ENCODE assay signal across 16 mouse cellular contexts in the genomic region with DNA sequence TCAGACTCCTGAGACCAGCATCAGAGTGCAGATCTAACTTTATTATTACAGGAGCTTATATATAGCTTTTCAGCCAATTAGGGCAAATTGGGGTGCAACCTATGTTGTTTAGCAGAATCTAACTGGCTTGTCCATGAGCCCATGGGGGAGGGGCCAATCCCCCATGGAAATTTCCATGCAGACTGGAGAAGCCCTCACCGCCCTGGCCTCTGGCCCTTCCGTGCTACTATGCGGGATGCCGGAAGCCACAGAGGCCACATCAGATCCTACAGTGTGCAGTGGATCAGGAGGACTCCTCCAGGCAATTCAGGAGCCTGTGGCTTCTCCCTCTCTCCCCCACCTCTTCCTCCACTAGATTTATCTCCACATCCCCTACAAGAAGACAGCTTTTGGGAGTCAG. TPM values are rescaled to one million over a fixed set of nuclear protein-coding genes. Genes with fewer than 3 reads are reported as not detected.
DNase-seq lines count a peak whose midpoint lies in the region; ATAC-seq lines count a peak whose summit lies in the region.
"Had no signal": no experiment of that assay in that cellular context is flagged by ENCODE, and none has a peak within 500 bp of the region (broad histone marks: within the 10 kb centered on the region; RNA-seq: fewer than 3 reads in every experiment).

No protein-coding gene starts in this region.

- peak; percentile 57 for DNase-seq in adrenal gland, postnatal 14 days
- no peak for DNase-seq in adrenal gland, postnatal 10 days
- peak; percentile 62 for DNase-seq in kidney, adult 11 months
- DNase-seq in MN1 (ENCODE audit: low spot score) = peak; percentile 40
- peak; percentile 63 to 80 for DNase-seq in kidney, postnatal 36 days
- no peak for DNase-seq in embryonic facial prominence, embryonic 10.5 days (ENCODE audit: low spot score)
- no peak for DNase-seq in left cerebral cortex, adult 9 months (ENCODE audit: low spot score in 2 of 2)
- DNase-seq: cerebellum, adult 18-20 months; gastrocnemius, postnatal 14 days; heart, postnatal 36 days; liver; right cerebral cortex, postnatal 4 days had no signal

- no peaks in the 10 kb centered on the region for H3K36me3 ChIP-seq in kidney, embryonic 14.5 days (ENCODE audit: control insufficient read depth, insufficient read depth, low read length)
- no peaks in the 10 kb centered on the region for H3K36me3 ChIP-seq in embryonic facial prominence, embryonic 10.5 days (replicated peaks)
- H3K36me3 ChIP-seq: forebrain, embryonic 12.5 days had no signal

- H3K4me2 ChIP-seq in kidney, embryonic 14.5 days (replicated peaks; ENCODE audit: low read depth, low read length) = no peak overlapping the region
- H3K4me2 ChIP-seq: forebrain, embryonic 12.5 days had no signal

- no peak overlapping the region for H3K9ac ChIP-seq in kidney, embryonic 14.5 days (ENCODE audit: low read depth, low read length)
- H3K9ac ChIP-seq: forebrain, embryonic 12.5 days had no signal

- peaks cover 22% of the 10 kb centered on the region for H3K4me1 ChIP-seq in kidney, embryonic 14.5 days (ENCODE audit: control insufficient read depth, insufficient read depth, low read length)
- H3K4me1 ChIP-seq in embryonic facial prominence, embryonic 10.5 days = peaks cover 28% of the 10 kb centered on the region

- no peak for ATAC-seq in kidney, embryonic 14.5 days (ENCODE audit: low FRiP score, low TSS enrichment)
- ATAC-seq: Patski had no signal

- no peaks in the 10 kb centered on the region for H3K9me3 ChIP-seq in kidney, embryonic 14.5 days (ENCODE audit: control insufficient read depth, low read length)
- no peaks in the 10 kb centered on the region for H3K9me3 ChIP-seq in embryonic facial prominence, embryonic 10.5 days
- H3K9me3 ChIP-seq: forebrain, embryonic 12.5 days had no signal

- H3K27me3 ChIP-seq in kidney, embryonic 14.5 days (ENCODE audit: control insufficient read depth, insufficient read depth, low read length) = no peaks in the 10 kb centered on the region
- H3K27me3 ChIP-seq in embryonic facial prominence, embryonic 10.5 days (replicated peaks; ENCODE audit: low read depth, poor library complexity, severe bottlenecking) = peaks cover 5% of the 10 kb centered on the region; the same call in 1 of the 2 replicates
- H3K27me3 ChIP-seq: forebrain, embryonic 12.5 days; Patski had no signal

- H3K27ac ChIP-seq in kidney, embryonic 14.5 days (ENCODE audit: low read depth, low read length) = no peak overlapping the region
- H3K27ac ChIP-seq in embryonic facial prominence, embryonic 10.5 days (replicated peaks) = no peak overlapping the region
- H3K27ac ChIP-seq: forebrain, embryonic 12.5 days had no signal

- no peak overlapping the region for H3K4me3 ChIP-seq in kidney, embryonic 14.5 days (ENCODE audit: low read length)
- no peak overlapping the region for H3K4me3 ChIP-seq in embryonic facial prominence, embryonic 10.5 days
- H3K4me3 ChIP-seq: forebrain, embryonic 12.5 days had no signal

- WGBS in kidney, embryonic 14.5 days = 43% methylated on average over 4 of the region's 4 CpGs
- 46% methylated on average over 4 of the region's 4 CpGs for WGBS in embryonic facial prominence, embryonic 10.5 days

RNA-seq across cellular contexts. Expression of a gene that starts 7.1 kb away (rescaled TPM):
- total RNA-seq in adrenal gland, postnatal 14 days (2021) = 103 and 113 TPM in 2 replicates
- total RNA-seq in adrenal gland, postnatal 10 days (2021) = 100 to 1,000 TPM; 118 to 141 TPM
- 37.0 and 39.2 TPM in 2 replicates for polyA plus RNA-seq in kidney, embryonic 14.5 days (2014; fragmentation: Nextera tagmentation; extraction: Ambion mirVana)
- polyA plus RNA-seq in embryonic facial prominence, embryonic 10.5 days (2016; fragmentation: Nextera tagmentation; extraction: Ambion mirVana) = 22.6 and 23.5 TPM in 2 replicates

RNA-seq across cellular contexts. Expression of a gene that starts 7.2 kb away (rescaled TPM):
- total RNA-seq in adrenal gland, postnatal 14 days (2021) = 356 and 366 TPM in 2 replicates
- 100 to 1,000 TPM; 321 to 332 TPM for total RNA-seq in adrenal gland, postnatal 10 days (2021)
- 128 and 197 TPM in 2 replicates for polyA plus RNA-seq in kidney, embryonic 14.5 days (2014; fragmentation: Nextera tagmentation; extraction: Ambion mirVana)
- polyA plus RNA-seq in embryonic facial prominence, embryonic 10.5 days (2016; fragmentation: Nextera tagmentation; extraction: Ambion mirVana) = 130 and 131 TPM in 2 replicates

RNA-seq across cellular contexts. Expression of a gene that starts 20.6 kb away (rescaled TPM):
- 10.4 and 11.3 TPM in 2 replicates for total RNA-seq in adrenal gland, postnatal 14 days (2021)
- 10 to 100 TPM; 10.1 to 12.6 TPM for total RNA-seq in adrenal gland, postnatal 10 days (2021)
- polyA plus RNA-seq in kidney, embryonic 14.5 days (2014; fragmentation: Nextera tagmentation; extraction: Ambion mirVana) = 1.6 and 1.9 TPM in 2 replicates
- polyA plus RNA-seq in embryonic facial prominence, embryonic 10.5 days (2016; fragmentation: Nextera tagmentation; extraction: Ambion mirVana) = 0.75 and 1.4 TPM in 2 replicates
- total RNA-seq: monocyte, adult 5-6 weeks had no signal
- polyA plus RNA-seq: Patski had no signal

RNA-seq across cellular contexts. Expression of a gene that starts 43.6 kb away (rescaled TPM):
- total RNA-seq in adrenal gland, postnatal 14 days (2021) = 12.9 and 13.6 TPM in 2 replicates
- total RNA-seq in adrenal gland, postnatal 10 days (2021) = 10 to 100 TPM; 12.1 to 17.9 TPM
- 21.8 and 22.0 TPM in 2 replicates for polyA plus RNA-seq in kidney, embryonic 14.5 days (2014; fragmentation: Nextera tagmentation; extraction: Ambion mirVana)
- polyA plus RNA-seq in embryonic facial prominence, embryonic 10.5 days (2016; fragmentation: Nextera tagmentation; extraction: Ambion mirVana) = 24.1 and 27.3 TPM in 2 replicates

Comparison
In these comparisons a context has a peak if more than half of its experiments do, and no peak if none do; other contexts are left out.
1. DNase-seq: peak in adrenal gland, postnatal 14 days (single experiment), kidney, adult 11 months (single experiment), MN1 (single experiment) and kidney, postnatal 36 days (2 of 2); none in adrenal gland, postnatal 10 days (single experiment), embryonic facial prominence, embryonic 10.5 days (single experiment) and left cerebral cortex, adult 9 months (0 of 2).